Mouse (Mus musculus) erythroblast, embryonic 14.5 days (primary cell): ENCODE results near the gene Emb. TPM values are rescaled to one million over a fixed set of nuclear protein-coding genes. Genes with fewer than 3 reads are reported as not detected.
"Not testable (repeated sequence)": the region's sequence is repeated elsewhere in the genome, so short reads cannot be mapped to it uniquely, and the experiment has no call there.

Experiments
- H3K27me3 ChIP-seq: 2 replicates; pipeline ENCODE4 v1.6.1; 2012; ENCODE audit warnings: inconsistent platforms; ENCODE audit not compliant: control insufficient read depth
- H3K36me3 ChIP-seq: 2 replicates; pipeline ENCODE4 v1.6.1; 2012; ENCODE audit warnings: mild to moderate bottlenecking, inconsistent platforms; ENCODE audit not compliant: control insufficient read depth
- H3K4me1 ChIP-seq: 2 replicates; pipeline ENCODE4 v1.6.1; 2012; ENCODE audit warnings: inconsistent platforms; ENCODE audit not compliant: control insufficient read depth
- H3K4me3 ChIP-seq: replicated peaks from 2 replicates; pipeline ENCODE3; 2012; ENCODE audit warnings: moderate library complexity, mild to moderate bottlenecking, inconsistent platforms
- H3K9me3 ChIP-seq: 2 replicates; pipeline ENCODE4 v1.6.1; 2012; ENCODE audit warnings: low read length, inconsistent platforms, mixed read lengths; ENCODE audit not compliant: control insufficient read depth
- GATA1 ChIP-seq: IDR thresholded peaks from 2 replicates; pipeline ENCODE4 v1.6.1; 2012; ENCODE audit warnings: low read length, inconsistent platforms, mixed read lengths
- TAL1 ChIP-seq: IDR thresholded peaks from 3 replicates; pipeline ENCODE4 v1.6.1; 2012; ENCODE audit warnings: low read length, inconsistent platforms, mixed read lengths
- polyA plus RNA-seq: library from polyadenylated mRNA; stranded (reverse); fragments of >175 nt; gene quantifications from 2 replicates; pipeline ENCODE4 v1.2.3, GENCODE M21; 2012

The Emb gene
- polyA plus RNA-seq: 0.72 and 3.6 TPM in 2 replicates

- peaks cover 52% of the 10 kb centered on the region for H3K4me1 ChIP-seq
- TF ChIP-seq TAL1: no peak
- no peak for TF ChIP-seq GATA1
- no peaks in the 10 kb centered on the region for H3K36me3 ChIP-seq
- H3K27me3 ChIP-seq: no peaks in the 10 kb centered on the region; the same call in 1 of the 2 replicates
- H3K9me3 ChIP-seq: no peaks in the 10 kb centered on the region
- peak within 1 kb of the TSS; percentile 28 for H3K4me3 ChIP-seq
These were observed at the start of gene Emb for GRCm38 (mm10) chr13:117208236-117208635. TSS of gene Emb (plus strand) at chr13:117208536.

GRCm38 (mm10) chr13:117163906-117164305 lies 44.4 kb upstream of the Emb start:
- no peak for TF ChIP-seq TAL1
- TF ChIP-seq GATA1: no peak
- no peaks in the 10 kb centered on the region for H3K27me3 ChIP-seq
- no peak overlapping the region for H3K4me3 ChIP-seq

GRCm38 (mm10) chr13:117165071-117165470 lies 43.3 kb upstream of the Emb start:
- H3K4me3 ChIP-seq: no peak overlapping the region
- no peaks in the 10 kb centered on the region for H3K36me3 ChIP-seq
- TF ChIP-seq TAL1 (no peak), GATA1 (no peak)
- H3K9me3 ChIP-seq: no peaks in the 10 kb centered on the region
- H3K27me3 ChIP-seq: no peaks in the 10 kb centered on the region
- no peaks in the 10 kb centered on the region for H3K4me1 ChIP-seq

More at GRCm38 (mm10) chr13:117163906-117164305, 44.4 kb upstream of the Emb start:
- no peaks in the 10 kb centered on the region for H3K36me3 ChIP-seq
- no peaks in the 10 kb centered on the region for H3K4me1 ChIP-seq
- no peaks in the 10 kb centered on the region for H3K9me3 ChIP-seq

GRCm38 (mm10) chr13:117180912-117181311 lies 27.4 kb upstream of the Emb start:
- not testable (repeated sequence) for H3K9me3 ChIP-seq, H3K4me1 ChIP-seq, H3K27me3 ChIP-seq, H3K4me3 ChIP-seq, H3K36me3 ChIP-seq

- TF ChIP-seq TAL1 (no peak), GATA1 (no peak)
- Histone ChIP-seq H3K4me1 (no peaks in the 10 kb centered on the region), H3K27me3 (no peaks in the 10 kb centered on the region), H3K36me3 (no peaks in the 10 kb centered on the region), H3K4me3 (no peak overlapping the region), H3K9me3 (no peaks in the 10 kb centered on the region)
These were observed 25.0 kb upstream of the Emb start for GRCm38 (mm10) chr13:117183288-117183687.

- no peaks in the 10 kb centered on the region for H3K4me1 ChIP-seq
- H3K9me3 ChIP-seq: no peaks in the 10 kb centered on the region
- H3K4me3 ChIP-seq: no peak overlapping the region
- H3K27me3 ChIP-seq: no peaks in the 10 kb centered on the region
- TF ChIP-seq GATA1 (no peak), TAL1 (no peak)
- H3K36me3 ChIP-seq: no peaks in the 10 kb centered on the region
These were observed 23.0 kb upstream of the Emb start for GRCm38 (mm10) chr13:117185329-117185728.

GRCm38 (mm10) chr13:117192161-117192560 lies 16.2 kb upstream of the Emb start:
- no peaks in the 10 kb centered on the region for H3K4me1 ChIP-seq
- H3K4me3 ChIP-seq: no peak overlapping the region
- H3K36me3 ChIP-seq: no peaks in the 10 kb centered on the region
- no peaks in the 10 kb centered on the region for H3K27me3 ChIP-seq
- H3K9me3 ChIP-seq: no peaks in the 10 kb centered on the region
- no peak for TF ChIP-seq TAL1
- TF ChIP-seq GATA1: no peak

- no peak for TF ChIP-seq GATA1
- TF ChIP-seq TAL1: no peak
- no peaks in the 10 kb centered on the region for H3K9me3 ChIP-seq
- no peaks in the 10 kb centered on the region for H3K36me3 ChIP-seq
- no peaks in the 10 kb centered on the region for H3K4me1 ChIP-seq
- H3K4me3 ChIP-seq: no peak overlapping the region
- H3K27me3 ChIP-seq: no peaks in the 10 kb centered on the region
These were observed 14.8 kb upstream of the Emb start for GRCm38 (mm10) chr13:117193422-117193983.

- TF ChIP-seq GATA1 (no peak), TAL1 (no peak)
- Histone ChIP-seq H3K9me3 (no peaks in the 10 kb centered on the region), H3K4me3 (no peak overlapping the region), H3K27me3 (no peaks in the 10 kb centered on the region), H3K4me1 (no peaks in the 10 kb centered on the region), H3K36me3 (no peaks in the 10 kb centered on the region)
These were observed 12.5 kb upstream of the Emb start for GRCm38 (mm10) chr13:117195569-117196495.
